Mouse (Mus musculus) urinary bladder, postnatal 36 days (tissue): Measurements from ENCODE around the gene Esp31.

Experiments
- DNase-seq, 2 experiments: peaks; one replicate each; pipeline ENCODE4 v3.0.0; 2022; ENCODE audit warnings: low spot score in 2 of 2, mixed read lengths in 1 of 2

Gene Esp31

GRCm38 (mm10) chr17:38639147-38639546 lies at the start of gene Esp31:
TSS of gene Esp31 (plus strand) at chr17:38639447.
- DNase-seq: no peak
